Mouse (Mus musculus): ENCODE measurements around the gene Golga3. TPM values are rescaled to one million over a fixed set of nuclear protein-coding genes. Genes with fewer than 3 reads are reported as not detected.

The Golga3 gene
- polyA plus RNA-seq, 1 experiment, result 37.2 TPM

GRCm38 (mm10) chr5:110177021-110177420 is 520 bp downstream of the Golga3 start:
- 0 out of 2 replicates have a peak, but pooled peaks cover 2% of the 10 kb centered on the region for H3K4me1 ChIP-seq (ENCODE audit: control insufficient read depth, insufficient read depth, low read length)
- TF ChIP-seq POLR2A (IDR thresholded peaks at IDR 0.05; ENCODE audit: insufficient read depth, low read depth, low read length) (no peak), CTCF (IDR thresholded peaks at IDR 0.05; ENCODE audit: insufficient read depth, low read depth, low read length) (no peak)
- H3K4me3 ChIP-seq (ENCODE audit: insufficient read depth, low read depth, low read length), result peak overlapping the region; percentile 92
- H3K27ac ChIP-seq (ENCODE audit: insufficient read depth, low read depth, low read length), result no peak overlapping the region
- WGBS, result 1% methylated on average over 19 of the region's 19 CpGs

DNA sequence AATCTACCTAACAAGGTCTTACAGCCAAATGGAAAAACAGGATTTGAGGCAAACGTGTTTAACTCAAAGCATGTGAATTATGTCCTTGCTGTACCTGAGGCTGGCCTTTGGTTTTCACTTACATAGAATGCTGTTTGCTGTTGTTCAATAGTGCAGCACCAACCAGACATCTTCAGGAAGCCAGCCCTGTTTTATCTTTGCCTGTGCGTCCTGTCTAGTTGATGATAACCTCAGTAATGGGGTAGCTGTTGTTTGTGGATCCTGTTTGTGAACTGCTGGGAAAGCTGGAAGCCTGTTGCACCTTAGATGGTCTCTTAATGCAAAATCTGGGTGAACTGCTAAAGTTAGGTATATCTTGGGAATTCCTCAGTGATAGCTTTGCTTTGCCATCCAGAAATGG is 2.1 kb downstream of the Golga3 start:
- H3K4me3 ChIP-seq (ENCODE audit: insufficient read depth, low read depth, low read length), result no peak overlapping the region
- 0 out of 2 replicates have a peak, but pooled peaks cover 2% of the 10 kb centered on the region for H3K4me1 ChIP-seq (ENCODE audit: control insufficient read depth, insufficient read depth, low read length)
- TF ChIP-seq CTCF (IDR thresholded peaks at IDR 0.05; ENCODE audit: insufficient read depth, low read depth, low read length) (no peak), POLR2A (IDR thresholded peaks at IDR 0.05; ENCODE audit: insufficient read depth, low read depth, low read length) (no peak)
- WGBS, result 95% methylated on average over 2 of the region's 2 CpGs
- H3K27ac ChIP-seq (ENCODE audit: insufficient read depth, low read depth, low read length), result no peak overlapping the region

GRCm38 (mm10) chr5:110181716-110182115 is 5.2 kb downstream of the Golga3 start:
- H3K4me3 ChIP-seq (ENCODE audit: insufficient read depth, low read depth, low read length), result no peak overlapping the region
- 0 out of 2 replicates have a peak, but pooled peaks cover 2% of the 10 kb centered on the region for H3K4me1 ChIP-seq (ENCODE audit: control insufficient read depth, insufficient read depth, low read length)
- WGBS, result 84% methylated on average over 5 of the region's 5 CpGs
- H3K27ac ChIP-seq (ENCODE audit: insufficient read depth, low read depth, low read length), result no peak overlapping the region
- no peak for TF ChIP-seq POLR2A (IDR thresholded peaks at IDR 0.05; ENCODE audit: insufficient read depth, low read depth, low read length)
- no peak for TF ChIP-seq CTCF (IDR thresholded peaks at IDR 0.05; ENCODE audit: insufficient read depth, low read depth, low read length)

DNA sequence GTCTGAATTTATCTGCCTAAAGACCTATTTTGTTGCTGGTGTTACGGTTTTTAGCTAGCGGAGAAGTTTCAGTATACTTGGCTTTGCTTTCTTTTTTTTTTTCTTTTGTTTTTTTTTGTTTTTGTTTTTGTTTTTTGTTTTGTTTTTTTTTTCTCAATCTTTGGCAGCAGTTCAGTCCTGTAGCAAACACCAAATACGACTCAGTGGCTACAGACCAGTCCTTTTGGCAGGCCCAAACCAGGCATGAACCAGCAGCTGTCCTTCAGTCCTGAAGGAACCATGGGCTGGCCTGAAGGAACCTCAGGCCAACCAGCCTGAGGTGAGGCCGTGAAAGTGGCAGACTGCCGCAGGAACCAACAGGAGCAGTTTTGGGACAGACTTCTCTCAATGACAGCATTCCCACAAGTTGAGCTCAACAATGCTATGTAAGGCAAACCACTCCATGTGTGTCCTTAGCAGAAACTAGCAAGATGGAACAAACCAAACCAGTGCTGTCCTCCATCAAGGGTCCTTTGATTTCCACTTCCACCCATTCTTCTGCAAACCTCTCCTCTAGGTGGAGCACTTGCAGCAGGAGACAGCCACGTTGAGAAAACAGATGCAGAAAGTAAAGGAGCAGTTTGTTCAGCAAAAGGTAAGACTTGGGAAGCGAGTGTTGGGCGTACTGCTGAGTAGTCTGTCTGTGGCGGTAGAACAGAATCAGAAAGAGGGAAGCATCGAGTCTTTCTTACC is 26.8 kb downstream of the Golga3 start:
- no peaks in the 10 kb centered on the region for H3K4me1 ChIP-seq (ENCODE audit: control insufficient read depth, insufficient read depth, low read length)
- H3K4me3 ChIP-seq (ENCODE audit: insufficient read depth, low read depth, low read length), result no peak overlapping the region
- WGBS, result 76% methylated on average over 10 of the region's 10 CpGs
- TF ChIP-seq POLR2A (IDR thresholded peaks at IDR 0.05; ENCODE audit: insufficient read depth, low read depth, low read length) (no peak), CTCF (IDR thresholded peaks at IDR 0.05; ENCODE audit: insufficient read depth, low read depth, low read length) (no peak)
- no peak overlapping the region for H3K27ac ChIP-seq (ENCODE audit: insufficient read depth, low read depth, low read length)

GRCm38 (mm10) chr5:110204777-110205176 is 28.3 kb downstream of the Golga3 start:
- 0 out of 2 replicates have a peak, but pooled peaks have one; percentile 7 for TF ChIP-seq CTCF (IDR thresholded peaks at IDR 0.05; ENCODE audit: insufficient read depth, low read depth, low read length)
- no peak for TF ChIP-seq POLR2A (IDR thresholded peaks at IDR 0.05; ENCODE audit: insufficient read depth, low read depth, low read length)
- H3K27ac ChIP-seq (ENCODE audit: insufficient read depth, low read depth, low read length), result no peak overlapping the region
- no peaks in the 10 kb centered on the region for H3K4me1 ChIP-seq (ENCODE audit: control insufficient read depth, insufficient read depth, low read length)
- 78% methylated on average over 6 of the region's 6 CpGs for WGBS
- H3K4me3 ChIP-seq (ENCODE audit: insufficient read depth, low read depth, low read length), result no peak overlapping the region

DNA sequence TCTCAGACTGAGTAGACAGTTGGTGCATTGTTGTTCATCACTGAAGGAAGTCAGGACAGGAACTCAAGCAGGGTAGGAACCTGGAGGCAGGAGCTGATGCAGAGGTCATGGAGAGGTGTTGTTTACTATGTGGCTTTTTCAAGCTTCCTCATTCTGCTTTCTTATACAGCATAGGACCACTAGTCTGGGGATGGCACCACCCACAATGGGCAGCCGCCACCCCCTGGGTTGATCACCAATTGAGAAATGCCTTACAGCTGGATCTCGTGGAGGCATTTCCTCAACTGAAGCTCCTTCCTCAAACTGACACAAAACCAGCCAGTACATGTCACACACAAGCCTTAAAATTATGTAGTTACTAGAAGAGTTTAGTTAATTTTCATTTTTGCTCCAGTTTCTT is 34.8 kb downstream of the Golga3 start:
- Histone ChIP-seq H3K27ac (ENCODE audit: insufficient read depth, low read depth, low read length) (no peak overlapping the region), H3K4me3 (ENCODE audit: insufficient read depth, low read depth, low read length) (no peak overlapping the region), H3K4me1 (ENCODE audit: control insufficient read depth, insufficient read depth, low read length) (no peaks in the 10 kb centered on the region)
- TF ChIP-seq POLR2A (IDR thresholded peaks at IDR 0.05; ENCODE audit: insufficient read depth, low read depth, low read length), result no peak
- no peak for TF ChIP-seq CTCF (IDR thresholded peaks at IDR 0.05; ENCODE audit: insufficient read depth, low read depth, low read length)
- 89% methylated on average over 2 of the region's 2 CpGs for WGBS

- no peaks in the 10 kb centered on the region for H3K4me1 ChIP-seq (ENCODE audit: control insufficient read depth, insufficient read depth, low read length)
- 94% methylated on average over 3 of the region's 3 CpGs for WGBS
- no peak overlapping the region for H3K27ac ChIP-seq (ENCODE audit: insufficient read depth, low read depth, low read length)
- no peak overlapping the region for H3K4me3 ChIP-seq (ENCODE audit: insufficient read depth, low read depth, low read length)
- no peak for TF ChIP-seq CTCF (IDR thresholded peaks at IDR 0.05; ENCODE audit: insufficient read depth, low read depth, low read length)
- no peak for TF ChIP-seq POLR2A (IDR thresholded peaks at IDR 0.05; ENCODE audit: insufficient read depth, low read depth, low read length)
Observed at GRCm38 (mm10) chr5:110216780-110217179, 40.3 kb downstream of the Golga3 start.

DNA sequence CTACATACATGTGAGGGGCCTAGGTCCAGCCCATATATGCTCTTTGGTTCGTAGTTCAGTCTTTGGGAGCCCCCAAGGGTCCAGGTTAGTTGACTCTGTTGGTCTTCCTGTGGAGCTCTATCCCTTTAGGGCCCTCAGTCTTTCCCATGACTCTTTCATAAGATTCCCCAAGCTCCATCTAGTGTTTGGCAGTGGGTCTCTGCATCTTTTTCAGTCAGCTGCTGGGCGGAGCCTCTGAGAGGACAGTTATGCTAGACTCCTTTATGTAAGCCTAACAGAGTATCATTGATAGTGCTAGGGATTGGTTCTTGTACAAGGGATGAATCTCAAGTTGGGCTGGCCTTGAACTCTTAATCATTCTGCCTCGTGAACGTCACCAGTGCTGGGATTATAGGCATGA is 43.8 kb downstream of the Golga3 start:
- Histone ChIP-seq H3K27ac (ENCODE audit: insufficient read depth, low read depth, low read length) (no peak overlapping the region), H3K4me1 (ENCODE audit: control insufficient read depth, insufficient read depth, low read length) (no peaks in the 10 kb centered on the region), H3K4me3 (ENCODE audit: insufficient read depth, low read depth, low read length) (no peak overlapping the region)
- 90% methylated on average over 4 of the region's 4 CpGs for WGBS
- no peak for TF ChIP-seq POLR2A (IDR thresholded peaks at IDR 0.05; ENCODE audit: insufficient read depth, low read depth, low read length)
- TF ChIP-seq CTCF (IDR thresholded peaks at IDR 0.05; ENCODE audit: insufficient read depth, low read depth, low read length), result no peak

DNA sequence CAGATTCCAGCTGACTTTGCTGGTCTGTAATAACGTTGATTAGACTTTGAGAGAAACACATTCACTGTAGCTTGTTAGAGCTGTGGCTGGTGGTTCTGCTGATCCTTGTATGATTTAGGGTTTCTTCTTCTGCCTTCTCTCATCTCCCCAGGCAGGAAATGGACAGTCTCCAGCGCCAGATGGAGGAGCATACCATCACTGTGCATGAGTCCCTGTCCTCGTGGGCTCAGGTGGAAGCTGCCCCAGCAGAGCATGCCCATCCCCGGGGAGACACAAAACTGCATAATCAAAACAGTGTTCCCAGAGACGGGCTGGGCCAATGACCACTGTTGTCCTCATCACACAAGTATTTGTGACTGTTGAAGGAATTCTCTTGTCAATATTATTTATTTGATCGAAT is 46.3 kb downstream of the Golga3 start:
- Histone ChIP-seq H3K4me3 (ENCODE audit: insufficient read depth, low read depth, low read length) (no peak overlapping the region), H3K4me1 (ENCODE audit: control insufficient read depth, insufficient read depth, low read length) (no peaks in the 10 kb centered on the region), H3K27ac (ENCODE audit: insufficient read depth, low read depth, low read length) (no peak overlapping the region)
- no peak for TF ChIP-seq CTCF (IDR thresholded peaks at IDR 0.05; ENCODE audit: insufficient read depth, low read depth, low read length)
- no peak for TF ChIP-seq POLR2A (IDR thresholded peaks at IDR 0.05; ENCODE audit: insufficient read depth, low read depth, low read length)
- 80% methylated on average over 6 of the region's 6 CpGs for WGBS

Measured in olfactory bulb, adult 2 months (tissue).